Mouse (Mus musculus) neural tube, embryonic 14.5 days (tissue): Measurements from ENCODE around the gene Ube2c. TPM values are rescaled to one million over a fixed set of nuclear protein-coding genes. Genes with fewer than 3 reads are reported as not detected.
"Not testable (repeated sequence)": the region's sequence is repeated elsewhere in the genome, so short reads cannot be mapped to it uniquely, and the experiment has no call there.

Experiments
- ATAC-seq: fragments of 200-750 bp; cut with Nextera tagmentation; 2 replicates; pipeline ENCODE4 v1.8.0; 2017; ENCODE audit warnings: low read depth, mild to moderate bottlenecking, moderate TSS enrichment, moderate library complexity
- H3K27ac ChIP-seq: fragments of 300-500 bp; sonication (generic); 2 replicates; pipeline ENCODE4 v1.5.1; 2014; ENCODE audit warnings: low read depth, mild to moderate bottlenecking, control low read depth, low read length, moderate library complexity, mixed read lengths
- H3K27me3 ChIP-seq: fragments of 300-500 bp; sonication (generic); 2 replicates; pipeline ENCODE4 v1.6.1; 2014; ENCODE audit warnings: low read length; ENCODE audit not compliant: control insufficient read depth, insufficient read depth
- H3K36me3 ChIP-seq: fragments of 300-500 bp; sonication (generic); 2 replicates; pipeline ENCODE4 v1.6.1; 2014; ENCODE audit warnings: low read length, mixed read lengths; ENCODE audit not compliant: control insufficient read depth, insufficient read depth
- H3K4me1 ChIP-seq: fragments of 300-500 bp; sonication (generic); 2 replicates; pipeline ENCODE4 v1.6.1; 2014; ENCODE audit warnings: low read length; ENCODE audit not compliant: control insufficient read depth, insufficient read depth
- H3K4me2 ChIP-seq: fragments of 300-500 bp; sonication (generic); 2 replicates; pipeline ENCODE4 v1.6.1; 2014; ENCODE audit warnings: mild to moderate bottlenecking, low read depth, low read length, control low read depth
- H3K4me3 ChIP-seq: fragments of 300-500 bp; sonication (generic); 2 replicates; pipeline ENCODE4 v1.5.1; 2014; ENCODE audit warnings: low read depth, low read length, control low read depth, mixed read lengths
- H3K9ac ChIP-seq: fragments of 300-500 bp; sonication (generic); replicated peaks from 2 replicates; pipeline ENCODE4 v1.6.1; 2014; ENCODE audit warnings: low read depth, mild to moderate bottlenecking, control low read depth, low read length, mixed read lengths
- H3K9me3 ChIP-seq: fragments of 300-500 bp; sonication (generic); 2 replicates; pipeline ENCODE4 v1.6.1; 2016; ENCODE audit warnings: low read length; ENCODE audit not compliant: control insufficient read depth
- WGBS: fragments of 180-500 bp; shearing (Covaris S2); extraction: QIAGEN DNeasy Blood & Tissue Kit; methylation state at CpG from one replicate; pipeline ENCODE4 v1.1.7; 2014; 5-methylcytosine and 5-hydroxymethylcytosine counted together
- polyA plus RNA-seq: library from polyadenylated mRNA; unstranded; fragments of >200 nt; fragmentation: Nextera tagmentation; extraction: Ambion mirVana; gene quantifications from 2 replicates; pipeline ENCODE4 v1.2.1, GENCODE M21; 2014

Gene Ube2c
- polyA plus RNA-seq, 1 experiment from 2014 or later = 30.6 TPM

- no peak for ATAC-seq
- no peak overlapping the region for H3K9ac ChIP-seq
- 88% methylated on average over 18 of the region's 18 CpGs for WGBS
- no peak overlapping the region for H3K4me3 ChIP-seq
- H3K4me2 ChIP-seq = no peak overlapping the region
- H3K36me3 ChIP-seq = peaks cover 32% of the 10 kb centered on the region
- no peaks in the 10 kb centered on the region for H3K27me3 ChIP-seq
- no peak overlapping the region for H3K27ac ChIP-seq
- H3K9me3 ChIP-seq = no peaks in the 10 kb centered on the region
- H3K4me1 ChIP-seq = no peaks in the 10 kb centered on the region
These were observed 22.2 kb downstream of the Ube2c start for GRCm38 (mm10) chr2:164791841-164792261.

DNA sequence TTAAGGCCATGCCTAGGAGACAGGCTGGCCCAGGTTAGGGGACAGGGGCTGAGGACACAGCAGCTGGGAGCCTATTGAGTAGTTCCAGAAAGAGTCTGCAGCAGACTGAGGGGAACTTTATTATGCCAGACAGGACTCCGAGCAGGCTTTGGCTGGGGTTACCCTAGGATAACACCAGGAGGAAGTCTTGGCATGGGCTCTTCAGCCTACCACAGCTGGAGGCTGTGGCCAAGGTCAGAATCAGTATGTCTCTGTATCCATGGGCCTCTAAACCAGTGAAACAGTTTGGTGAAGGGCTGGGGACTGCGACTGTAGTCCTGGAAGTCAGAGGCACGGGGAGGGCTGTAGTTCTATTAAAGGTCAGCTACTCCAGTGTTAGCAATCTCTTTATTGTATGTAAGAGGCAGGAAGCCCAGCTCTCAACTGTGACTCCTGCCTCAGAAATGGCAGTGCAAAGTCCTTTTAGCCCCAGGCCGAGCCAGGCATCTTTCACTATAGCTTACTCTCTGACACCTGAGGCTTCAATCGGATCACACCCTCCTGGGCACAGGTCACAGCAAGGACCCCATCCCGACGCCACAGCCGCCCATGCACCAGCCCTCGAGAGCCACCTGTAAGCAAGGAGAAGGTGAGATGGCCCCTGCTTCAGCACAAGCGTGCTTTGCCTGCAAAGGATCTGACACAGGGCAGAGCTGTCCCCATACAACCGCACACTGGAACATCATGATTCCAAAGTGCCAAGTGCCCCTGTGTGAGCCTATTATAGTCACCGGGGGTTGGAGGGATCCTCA lies 22.9 kb downstream of the Ube2c start:
- no peak for ATAC-seq
- Histone ChIP-seq H3K27me3 (no peaks in the 10 kb centered on the region), H3K36me3 (peaks cover 36% of the 10 kb centered on the region), H3K4me1 (no peaks in the 10 kb centered on the region), H3K9me3 (no peaks in the 10 kb centered on the region), H3K27ac (no peak overlapping the region), H3K4me2 (no peak overlapping the region), H3K9ac (no peak overlapping the region), H3K4me3 (no peak overlapping the region)
- WGBS = 94% methylated on average over 12 of the region's 12 CpGs

DNA sequence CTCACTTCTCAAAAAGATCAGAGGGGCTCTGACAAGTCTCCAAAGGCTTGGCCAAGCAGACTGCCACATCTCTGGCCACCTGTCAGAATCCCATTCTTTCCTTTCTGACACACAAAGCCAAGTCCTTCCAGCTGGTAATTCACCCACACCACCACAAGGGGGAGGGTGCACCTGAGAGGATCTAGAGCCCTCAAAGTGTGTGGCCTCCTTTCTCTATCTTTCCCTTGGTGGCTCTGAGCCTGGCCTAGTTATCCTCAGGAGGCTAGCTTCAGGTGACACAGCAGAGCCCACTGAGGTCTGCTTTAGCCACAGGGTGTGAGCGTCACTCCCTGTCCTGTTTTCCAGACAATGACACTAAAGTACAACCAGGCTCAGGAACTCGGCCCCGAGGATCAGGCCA lies 23.5 kb downstream of the Ube2c start:
- H3K36me3 ChIP-seq = peaks cover 38% of the 10 kb centered on the region

GRCm38 (mm10) chr2:164793772-164794171 lies 24.1 kb downstream of the Ube2c start:
- Histone ChIP-seq H3K4me3 (no peak overlapping the region), H3K36me3 (peaks cover 38% of the 10 kb centered on the region), H3K27ac (no peak overlapping the region), H3K9me3 (no peaks in the 10 kb centered on the region), H3K9ac (no peak overlapping the region), H3K4me1 (no peaks in the 10 kb centered on the region), H3K27me3 (no peaks in the 10 kb centered on the region), H3K4me2 (no peak overlapping the region)
- WGBS = 92% methylated on average over 2 of the region's 2 CpGs
- no peak for ATAC-seq

More for the DNA sequence above, 23.5 kb downstream of the Ube2c start:
- Histone ChIP-seq H3K4me2 (no peak overlapping the region), H3K4me1 (no peaks in the 10 kb centered on the region), H3K9me3 (no peaks in the 10 kb centered on the region), H3K27ac (no peak overlapping the region), H3K4me3 (no peak overlapping the region), H3K9ac (no peak overlapping the region), H3K27me3 (no peaks in the 10 kb centered on the region)
- 82% methylated on average over 3 of the region's 3 CpGs for WGBS
- ATAC-seq = no peak

GRCm38 (mm10) chr2:164794293-164794692 lies 24.6 kb downstream of the Ube2c start:
- H3K36me3 ChIP-seq = peaks cover 41% of the 10 kb centered on the region
- 35% methylated on average over 5 of the region's 5 CpGs for WGBS
- peak; percentile 50; the same call in 1 of the 2 replicates for ATAC-seq

GRCm38 (mm10) chr2:164795868-164796267 lies 26.2 kb downstream of the Ube2c start:
- no peak overlapping the region for H3K4me2 ChIP-seq
- peaks cover 41% of the 10 kb centered on the region for H3K36me3 ChIP-seq
- 90% methylated on average over 4 of the region's 4 CpGs for whole genome bisulfite sequencing
- no peaks in the 10 kb centered on the region for H3K9me3 ChIP-seq
- ATAC-seq = no peak
- no peak overlapping the region for H3K27ac ChIP-seq
- no peak overlapping the region for H3K9ac ChIP-seq
- H3K27me3 ChIP-seq = no peaks in the 10 kb centered on the region
- no peaks in the 10 kb centered on the region for H3K4me1 ChIP-seq
- no peak overlapping the region for H3K4me3 ChIP-seq

More at GRCm38 (mm10) chr2:164794293-164794692, 24.6 kb downstream of the Ube2c start:
- Histone ChIP-seq H3K4me3 (no peak overlapping the region), H3K4me1 (no peaks in the 10 kb centered on the region), H3K9ac (no peak overlapping the region), H3K27ac (no peak overlapping the region), H3K4me2 (no peak overlapping the region), H3K27me3 (no peaks in the 10 kb centered on the region), H3K9me3 (no peaks in the 10 kb centered on the region)

DNA sequence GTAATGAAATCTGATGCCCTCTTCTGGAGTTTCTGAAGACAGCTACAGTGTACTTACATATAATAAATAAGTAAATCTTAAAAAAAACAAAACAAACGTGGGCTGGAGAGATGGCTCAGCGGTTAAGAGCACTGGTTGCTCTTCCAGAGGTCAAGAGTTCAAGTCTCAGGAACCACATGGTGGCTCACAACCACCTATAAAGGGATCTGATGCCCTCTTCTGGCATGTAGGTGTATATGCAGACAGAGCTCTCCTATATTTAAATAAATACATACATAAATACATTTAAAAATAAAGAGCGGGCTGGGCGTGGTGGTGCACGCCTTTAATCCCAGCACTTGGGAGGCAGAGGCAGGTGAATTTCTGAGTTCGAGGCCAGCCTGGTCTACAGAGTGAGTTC lies 28.9 kb downstream of the Ube2c start:
- not testable (repeated sequence) for ATAC-seq, H3K4me2 ChIP-seq, H3K9me3 ChIP-seq, H3K9ac ChIP-seq, H3K27ac ChIP-seq, H3K4me1 ChIP-seq, H3K4me3 ChIP-seq, H3K27me3 ChIP-seq
- 86% methylated on average over 6 of the region's 6 CpGs for WGBS
- peaks cover 26% of the 10 kb centered on the region for H3K36me3 ChIP-seq

DNA sequence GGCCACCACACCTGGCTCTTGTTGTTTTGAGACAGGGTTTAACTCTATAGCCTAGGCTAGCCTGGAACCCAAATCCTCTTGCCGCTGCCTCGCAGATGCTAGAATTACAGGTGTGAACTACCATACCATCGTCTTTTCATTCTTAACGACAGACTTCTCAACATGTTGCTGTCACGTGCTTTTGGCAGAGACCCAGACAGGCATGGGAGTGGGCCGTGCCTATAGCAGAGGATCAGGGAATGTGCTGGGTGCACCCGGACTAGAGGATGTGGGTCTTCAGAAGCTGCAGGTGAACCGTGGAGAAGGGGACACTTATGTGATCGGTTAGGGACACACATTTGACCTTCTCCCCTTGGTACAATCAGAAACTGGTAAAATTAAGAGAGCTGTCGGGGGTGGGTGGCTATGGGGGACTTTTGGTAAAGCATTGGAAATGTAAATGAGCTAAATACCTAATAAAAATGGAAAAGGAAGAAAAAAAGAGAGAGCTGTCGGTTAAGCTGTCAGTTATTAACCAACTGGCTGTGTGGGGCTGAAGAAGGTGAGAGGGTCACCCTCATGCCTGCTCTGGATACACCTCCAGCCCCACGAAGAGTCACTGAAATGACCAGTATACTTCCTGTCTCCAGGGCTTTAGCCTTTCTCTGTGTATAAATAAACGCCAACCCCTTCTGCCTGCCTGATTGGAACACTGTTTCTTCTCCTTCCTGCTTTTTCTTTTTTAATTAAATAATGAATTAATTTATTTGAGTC lies 30.7 kb downstream of the Ube2c start:
- Histone ChIP-seq H3K4me1 (peaks cover 13% of the 10 kb centered on the region), H3K27ac (no peak overlapping the region), H3K9ac (no peak overlapping the region), H3K4me2 (no peak overlapping the region), H3K9me3 (no peaks in the 10 kb centered on the region), H3K27me3 (no peaks in the 10 kb centered on the region), H3K36me3 (peaks cover 16% of the 10 kb centered on the region), H3K4me3 (no peak overlapping the region)
- ATAC-seq = no peak
- 95% methylated on average over 13 of the region's 13 CpGs for WGBS
